Mouse (Mus musculus): ENCODE measurements around the gene Slfn3. TPM values are rescaled to one million over a fixed set of nuclear protein-coding genes. Genes with fewer than 3 reads are reported as not detected.
"Not testable (repeated sequence)": the region's sequence is repeated elsewhere in the genome, so short reads cannot be mapped to it uniquely, and the experiment has no call there.

The Slfn3 gene
- polyA plus RNA-seq, 1 experiment from 2014 or later = 1.7 TPM

- H3K36me3 ChIP-seq (ENCODE audit: control insufficient read depth, insufficient read depth, low read length); H3K9ac ChIP-seq (ENCODE audit: low read depth, low read length); H3K9me3 ChIP-seq (ENCODE audit: control insufficient read depth, low read length); H3K27ac ChIP-seq (replicated peaks; ENCODE audit: low read depth, low read length); H3K4me2 ChIP-seq (ENCODE audit: low read depth, low read length); H3K4me3 ChIP-seq (ENCODE audit: low read depth, low read length); H3K4me1 ChIP-seq (ENCODE audit: control insufficient read depth, insufficient read depth, low read length); H3K27me3 ChIP-seq (replicated peaks; ENCODE audit: control insufficient read depth, insufficient read depth, low read length); DNase-seq (ENCODE audit: low spot score); ATAC-seq (ENCODE audit: low read depth): not testable (repeated sequence)
- WGBS = 74% methylated on average over 5 of the region's 5 CpGs
Measured at GRCm38 (mm10) chr11:83223793-83224192, 32.7 kb downstream of the Slfn3 start.

- no peak for DNase-seq (ENCODE audit: low spot score)
- no peaks in the 10 kb centered on the region for H3K9me3 ChIP-seq (ENCODE audit: control insufficient read depth, low read length)
- 87% methylated on average over 9 of the region's 9 CpGs for WGBS
- H3K4me3 ChIP-seq (ENCODE audit: low read depth, low read length) = no peak overlapping the region
- H3K4me2 ChIP-seq (ENCODE audit: low read depth, low read length) = no peak overlapping the region
- H3K4me1 ChIP-seq (ENCODE audit: control insufficient read depth, insufficient read depth, low read length) = no peaks in the 10 kb centered on the region
- no peak overlapping the region for H3K27ac ChIP-seq (replicated peaks; ENCODE audit: low read depth, low read length)
- H3K27me3 ChIP-seq (replicated peaks; ENCODE audit: control insufficient read depth, insufficient read depth, low read length) = no peaks in the 10 kb centered on the region
- H3K36me3 ChIP-seq (ENCODE audit: control insufficient read depth, insufficient read depth, low read length) = no peaks in the 10 kb centered on the region
- no peak overlapping the region for H3K9ac ChIP-seq (ENCODE audit: low read depth, low read length)
- no peak for ATAC-seq (ENCODE audit: low read depth)
Measured at GRCm38 (mm10) chr11:83224217-83224616, 33.1 kb downstream of the Slfn3 start.

- Histone ChIP-seq H3K4me2 (ENCODE audit: low read depth, low read length) (no peak overlapping the region), H3K4me3 (ENCODE audit: low read depth, low read length) (no peak overlapping the region), H3K9me3 (ENCODE audit: control insufficient read depth, low read length) (no peaks in the 10 kb centered on the region), H3K9ac (ENCODE audit: low read depth, low read length) (no peak overlapping the region), H3K36me3 (ENCODE audit: control insufficient read depth, insufficient read depth, low read length) (no peaks in the 10 kb centered on the region), H3K27me3 (replicated peaks; ENCODE audit: control insufficient read depth, insufficient read depth, low read length) (no peaks in the 10 kb centered on the region), H3K27ac (replicated peaks; ENCODE audit: low read depth, low read length) (no peak overlapping the region), H3K4me1 (ENCODE audit: control insufficient read depth, insufficient read depth, low read length) (no peaks in the 10 kb centered on the region)
- ATAC-seq (ENCODE audit: low read depth) (no peak), DNase-seq (ENCODE audit: low spot score) (no peak)
- 63% methylated on average over 3 of the region's 3 CpGs for WGBS
Measured at GRCm38 (mm10) chr11:83224750-83225149, 33.6 kb downstream of the Slfn3 start.

GRCm38 (mm10) chr11:83225371-83225960 is 34.3 kb downstream of the Slfn3 start:
- Histone ChIP-seq H3K4me1 (ENCODE audit: control insufficient read depth, insufficient read depth, low read length) (no peaks in the 10 kb centered on the region), H3K4me2 (ENCODE audit: low read depth, low read length) (no peak overlapping the region), H3K36me3 (ENCODE audit: control insufficient read depth, insufficient read depth, low read length) (no peaks in the 10 kb centered on the region), H3K27ac (replicated peaks; ENCODE audit: low read depth, low read length) (no peak overlapping the region), H3K9me3 (ENCODE audit: control insufficient read depth, low read length) (no peaks in the 10 kb centered on the region), H3K9ac (ENCODE audit: low read depth, low read length) (no peak overlapping the region), H3K27me3 (replicated peaks; ENCODE audit: control insufficient read depth, insufficient read depth, low read length) (no peaks in the 10 kb centered on the region), H3K4me3 (ENCODE audit: low read depth, low read length) (no peak overlapping the region)
- DNase-seq (ENCODE audit: low spot score) (no peak), ATAC-seq (ENCODE audit: low read depth) (no peak)
- WGBS = 86% methylated on average over 9 of the region's 9 CpGs

DNA sequence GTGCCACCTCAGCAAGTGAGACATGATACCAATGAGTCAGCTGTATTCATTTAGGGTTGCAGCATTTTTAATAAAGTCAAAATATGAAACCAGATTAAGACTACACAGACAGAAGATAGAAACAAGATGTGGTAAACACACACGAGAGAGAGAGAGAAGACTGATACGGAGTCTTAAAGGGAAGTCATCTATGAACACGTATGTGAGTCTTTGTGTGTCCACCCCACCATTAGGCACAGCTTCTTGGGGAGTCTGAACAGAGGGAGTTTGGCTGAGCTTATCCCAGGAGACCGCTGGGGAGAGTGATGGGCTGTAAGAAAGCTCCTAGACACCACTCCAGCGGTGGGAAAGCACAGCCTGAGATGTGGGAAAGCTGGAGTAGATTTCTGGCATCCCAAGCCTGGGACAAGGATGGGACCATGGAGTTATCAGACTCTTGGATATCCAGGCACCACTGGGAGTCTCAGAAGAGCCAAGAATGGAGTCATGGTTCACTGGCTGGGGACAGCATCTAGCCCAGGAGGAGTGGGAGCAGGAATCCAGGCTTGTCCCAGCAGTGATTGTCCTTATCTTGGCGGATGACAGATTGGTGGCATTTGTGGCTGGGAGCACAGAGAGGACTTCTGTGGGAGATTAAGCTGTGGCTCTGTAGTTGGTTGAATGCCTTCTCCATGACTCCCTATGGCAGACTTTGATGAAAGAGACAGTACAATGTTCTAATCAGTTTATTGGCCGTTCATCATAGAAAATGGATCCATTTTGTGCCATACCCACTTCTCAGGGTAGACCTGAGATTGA is 37.0 kb downstream of the Slfn3 start:
- no peak overlapping the region for H3K4me2 ChIP-seq (ENCODE audit: low read depth, low read length)
- H3K4me1 ChIP-seq (ENCODE audit: control insufficient read depth, insufficient read depth, low read length) = no peaks in the 10 kb centered on the region
- H3K27me3 ChIP-seq (replicated peaks; ENCODE audit: control insufficient read depth, insufficient read depth, low read length) = no peaks in the 10 kb centered on the region
- no peak overlapping the region for H3K9ac ChIP-seq (ENCODE audit: low read depth, low read length)
- 82% methylated on average over 7 of the region's 7 CpGs for WGBS
- no peak overlapping the region for H3K4me3 ChIP-seq (ENCODE audit: low read depth, low read length)
- H3K36me3 ChIP-seq (ENCODE audit: control insufficient read depth, insufficient read depth, low read length) = no peaks in the 10 kb centered on the region
- DNase-seq (ENCODE audit: low spot score) (no peak), ATAC-seq (ENCODE audit: low read depth) (no peak)
- H3K9me3 ChIP-seq (ENCODE audit: control insufficient read depth, low read length) = no peaks in the 10 kb centered on the region
- no peak overlapping the region for H3K27ac ChIP-seq (replicated peaks; ENCODE audit: low read depth, low read length)

- H3K4me1 ChIP-seq (ENCODE audit: control insufficient read depth, insufficient read depth, low read length) = no peaks in the 10 kb centered on the region
- no peak overlapping the region for H3K4me3 ChIP-seq (ENCODE audit: low read depth, low read length)
- H3K27me3 ChIP-seq (replicated peaks; ENCODE audit: control insufficient read depth, insufficient read depth, low read length) = no peaks in the 10 kb centered on the region
- no peak overlapping the region for H3K27ac ChIP-seq (replicated peaks; ENCODE audit: low read depth, low read length)
- no peak for ATAC-seq (ENCODE audit: low read depth)
- H3K9me3 ChIP-seq (ENCODE audit: control insufficient read depth, low read length) = no peaks in the 10 kb centered on the region
- H3K9ac ChIP-seq (ENCODE audit: low read depth, low read length) = no peak overlapping the region
- WGBS = 62% methylated on average over 3 of the region's 3 CpGs
- no peak overlapping the region for H3K4me2 ChIP-seq (ENCODE audit: low read depth, low read length)
- H3K36me3 ChIP-seq (ENCODE audit: control insufficient read depth, insufficient read depth, low read length) = no peaks in the 10 kb centered on the region
- DNase-seq (ENCODE audit: low spot score) = peak; percentile 2
Measured at GRCm38 (mm10) chr11:83230966-83231365, 39.8 kb downstream of the Slfn3 start.

DNA sequence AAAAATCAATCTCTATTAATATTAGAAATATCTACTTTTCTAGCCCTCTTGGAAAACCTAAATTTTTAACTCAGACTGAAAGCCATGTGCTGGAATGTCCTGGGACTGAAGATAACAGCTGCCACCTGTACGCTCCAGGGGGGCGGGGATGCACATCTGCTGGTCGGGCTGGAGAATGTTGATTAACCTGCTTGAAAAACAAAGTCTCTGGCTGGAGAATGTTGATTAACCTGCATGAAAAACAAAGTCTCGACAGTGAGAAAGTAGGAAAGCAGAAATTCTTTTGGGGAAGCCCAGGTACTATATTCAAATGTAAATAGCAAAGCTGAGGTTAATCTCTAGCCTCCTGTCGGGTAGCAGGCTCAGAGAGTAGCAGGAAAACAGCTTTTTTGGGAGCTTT is 42.5 kb downstream of the Slfn3 start:
- not testable (repeated sequence) for H3K27me3 ChIP-seq (replicated peaks; ENCODE audit: control insufficient read depth, insufficient read depth, low read length); H3K27ac ChIP-seq (replicated peaks; ENCODE audit: low read depth, low read length); H3K9ac ChIP-seq (ENCODE audit: low read depth, low read length); H3K36me3 ChIP-seq (ENCODE audit: control insufficient read depth, insufficient read depth, low read length); H3K4me1 ChIP-seq (ENCODE audit: control insufficient read depth, insufficient read depth, low read length); H3K9me3 ChIP-seq (ENCODE audit: control insufficient read depth, low read length); H3K4me3 ChIP-seq (ENCODE audit: low read depth, low read length); ATAC-seq (ENCODE audit: low read depth); H3K4me2 ChIP-seq (ENCODE audit: low read depth, low read length)
- DNase-seq (ENCODE audit: low spot score) = peak; percentile 2
- 27% methylated on average over 5 of the region's 5 CpGs for WGBS

DNA sequence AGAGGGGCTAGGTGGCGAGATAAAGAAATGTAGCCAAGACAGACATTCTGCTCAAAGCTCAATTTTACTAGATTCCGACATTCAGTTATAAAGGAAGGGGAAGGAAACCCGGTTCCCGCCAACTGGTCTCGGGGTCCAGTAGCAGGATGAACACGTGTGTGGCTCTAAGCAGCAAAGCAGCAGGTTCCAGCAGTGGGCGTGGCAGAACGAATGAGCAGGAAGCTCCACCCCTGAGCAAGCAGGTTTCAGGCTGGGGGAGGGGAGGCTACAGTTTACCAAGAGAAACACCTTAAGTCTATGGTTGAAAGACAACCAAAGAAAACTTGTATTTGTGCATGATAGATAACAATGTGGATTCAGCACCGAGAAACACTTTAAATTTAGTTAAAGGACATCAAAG is 46.3 kb downstream of the Slfn3 start:
- WGBS = 85% methylated on average over 9 of the region's 9 CpGs

DNA sequence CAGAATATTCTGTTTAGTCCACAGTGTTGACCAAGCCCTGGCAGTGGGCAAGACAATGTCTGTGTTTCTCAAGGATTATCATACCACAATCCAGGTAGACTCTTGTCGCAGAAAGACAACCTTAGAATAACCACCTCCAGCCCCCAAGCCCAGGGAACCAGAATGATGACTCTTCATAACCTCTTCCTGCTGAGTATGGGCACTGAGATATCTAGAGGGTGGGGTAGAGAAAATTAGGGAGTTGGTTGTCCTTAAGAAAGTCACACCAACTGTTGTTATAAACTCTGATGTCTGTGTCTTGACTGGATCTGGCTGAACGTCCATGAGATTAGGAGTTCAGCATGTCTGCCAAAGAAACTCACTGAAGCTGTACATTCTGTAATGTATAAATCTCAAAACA is 47.3 kb downstream of the Slfn3 start:
- H3K4me2 ChIP-seq (ENCODE audit: low read depth, low read length) = no peak overlapping the region
- WGBS = 91% methylated on average over 2 of the region's 2 CpGs
- H3K36me3 ChIP-seq (ENCODE audit: control insufficient read depth, insufficient read depth, low read length) = no peaks in the 10 kb centered on the region
- H3K4me3 ChIP-seq (ENCODE audit: low read depth, low read length) = no peak overlapping the region
- H3K4me1 ChIP-seq (ENCODE audit: control insufficient read depth, insufficient read depth, low read length) = no peaks in the 10 kb centered on the region
- no peaks in the 10 kb centered on the region for H3K9me3 ChIP-seq (ENCODE audit: control insufficient read depth, low read length)
- ATAC-seq (ENCODE audit: low read depth) (no peak), DNase-seq (ENCODE audit: low spot score) (no peak)
- no peaks in the 10 kb centered on the region for H3K27me3 ChIP-seq (replicated peaks; ENCODE audit: control insufficient read depth, insufficient read depth, low read length)
- H3K9ac ChIP-seq (ENCODE audit: low read depth, low read length) = no peak overlapping the region
- no peak overlapping the region for H3K27ac ChIP-seq (replicated peaks; ENCODE audit: low read depth, low read length)

More for the DNA sequence above, 46.3 kb downstream of the Slfn3 start:
- ATAC-seq (ENCODE audit: low read depth); H3K36me3 ChIP-seq (ENCODE audit: control insufficient read depth, insufficient read depth, low read length); H3K27me3 ChIP-seq (replicated peaks; ENCODE audit: control insufficient read depth, insufficient read depth, low read length); H3K9ac ChIP-seq (ENCODE audit: low read depth, low read length); H3K27ac ChIP-seq (replicated peaks; ENCODE audit: low read depth, low read length); H3K9me3 ChIP-seq (ENCODE audit: control insufficient read depth, low read length); H3K4me3 ChIP-seq (ENCODE audit: low read depth, low read length); DNase-seq (ENCODE audit: low spot score); H3K4me1 ChIP-seq (ENCODE audit: control insufficient read depth, insufficient read depth, low read length); H3K4me2 ChIP-seq (ENCODE audit: low read depth, low read length): not testable (repeated sequence)

All from embryonic facial prominence, embryonic 14.5 days (tissue).